Mouse (Mus musculus) heart, postnatal 4 days (tissue): ENCODE measurements around the gene S1pr3. TPM values are rescaled to one million over a fixed set of nuclear protein-coding genes. Genes with fewer than 3 reads are reported as not detected.

Experiments used
- DNase-seq: peaks from one replicate; pipeline ENCODE4 v3.0.0; 2021
- total RNA-seq, 2 experiments: library from RNA; stranded (reverse); gene quantifications; 2 replicates each; pipeline ENCODE4 v1.2.3; 2021

S1pr3 gene
- total RNA-seq, 2 experiments from 2014 or later: 22.9 to 23.2 TPM

DNA sequence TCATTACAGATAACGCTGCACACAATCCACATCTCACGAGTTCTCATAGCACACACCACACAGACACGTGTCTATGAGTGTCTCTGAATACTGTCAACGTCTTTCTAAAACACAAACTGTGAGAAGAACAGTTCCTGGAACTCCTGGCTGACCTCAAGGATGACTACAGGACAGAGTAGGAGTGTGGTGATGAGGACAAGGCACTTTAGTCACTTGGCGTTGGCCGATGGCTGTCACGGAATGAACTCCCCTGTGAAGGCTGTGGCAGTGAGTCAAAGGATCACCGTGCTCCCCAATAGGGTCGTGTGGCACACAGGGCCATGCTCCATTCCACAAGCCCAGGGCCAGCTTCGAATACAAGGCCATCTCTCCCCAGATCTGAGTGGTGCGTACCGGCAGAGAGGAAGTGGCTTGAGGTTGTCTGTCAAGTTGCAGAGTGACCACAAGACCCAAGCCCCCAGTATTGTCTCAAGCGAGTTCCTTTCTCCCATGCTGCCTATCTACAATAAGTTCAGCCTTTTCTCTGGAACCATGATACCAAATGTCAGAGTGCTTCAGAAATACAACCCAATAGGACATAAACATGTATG lies 2.6 kb upstream of the S1pr3 start:
- DNase-seq: no peak

DNA sequence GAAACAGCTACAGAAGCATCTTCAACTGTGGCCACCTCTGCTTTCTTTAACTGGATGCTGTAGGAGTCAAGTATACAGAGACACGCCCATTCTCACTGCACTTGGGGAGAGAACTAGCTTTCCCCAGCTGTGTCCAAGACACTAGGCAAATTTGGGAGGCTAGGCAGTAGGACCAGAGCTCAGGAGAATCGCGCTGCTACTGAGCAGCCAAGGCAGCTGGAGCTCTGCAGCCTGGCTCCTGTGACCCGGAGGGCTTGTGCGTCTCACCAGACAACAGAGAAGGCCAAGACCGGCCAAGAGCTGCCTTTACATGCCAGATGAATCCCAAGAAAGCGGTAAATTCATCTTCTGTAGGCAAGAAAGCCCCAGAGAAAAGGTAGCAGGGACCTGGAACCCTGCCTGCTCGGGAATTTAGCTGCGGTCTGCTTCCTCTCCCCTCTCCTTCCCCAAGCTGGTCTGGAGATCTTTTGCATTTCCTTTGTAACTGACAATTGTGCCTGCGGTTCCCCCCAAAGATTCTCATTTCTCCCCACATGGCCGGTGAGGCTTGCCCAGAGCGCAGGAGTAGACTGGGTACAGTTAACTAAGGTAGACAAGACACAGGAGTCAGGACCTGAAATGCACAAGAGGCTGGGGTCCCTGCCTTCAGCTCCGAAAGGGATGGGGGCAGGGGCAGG lies 760 bp upstream of the S1pr3 start:
- no peak for DNase-seq

DNA sequence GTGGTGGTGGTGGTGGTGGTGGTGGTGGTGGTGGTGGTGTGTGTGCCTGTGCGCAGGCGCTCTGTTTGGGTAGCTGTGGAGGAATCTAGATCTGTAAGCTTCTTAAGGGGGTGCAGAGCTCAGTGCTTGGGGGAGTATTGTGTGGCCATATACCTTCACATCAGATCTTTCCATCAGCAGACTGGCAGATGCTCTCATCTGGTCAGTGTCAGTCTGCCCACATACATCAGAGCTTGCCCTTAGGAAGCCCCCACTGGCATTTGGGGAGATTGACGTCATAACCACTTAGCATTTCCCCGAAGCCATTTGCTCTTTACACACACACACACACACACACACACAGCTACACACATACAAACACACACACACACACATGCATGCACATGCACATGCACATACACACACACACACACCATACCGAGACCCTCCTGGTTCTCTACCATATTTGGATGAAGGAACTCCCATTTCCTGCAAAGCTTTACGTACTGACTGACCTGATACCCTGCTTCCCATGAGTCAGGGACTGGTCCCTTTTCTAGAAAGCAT lies 1.6 kb downstream of the S1pr3 start:
- no peak for DNase-seq

DNA sequence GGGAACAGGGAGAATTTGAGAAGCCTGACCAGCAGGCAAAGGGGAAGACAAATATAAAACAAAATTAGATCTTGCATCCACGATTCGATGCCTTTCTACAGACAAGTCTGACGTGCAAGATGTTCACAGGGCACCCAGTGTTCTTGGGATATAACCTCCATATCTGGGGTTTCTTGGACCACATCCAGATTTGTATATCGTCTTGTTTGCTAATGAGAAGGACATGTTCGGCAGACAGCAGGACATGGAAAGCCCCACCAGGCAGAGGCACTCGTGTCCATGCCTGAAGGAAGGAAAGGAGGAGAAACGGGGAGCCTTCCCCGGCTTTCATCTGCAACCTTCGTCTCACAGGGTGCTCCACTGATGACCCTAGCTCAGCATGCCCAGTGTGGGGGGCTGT lies 2.8 kb downstream of the S1pr3 start:
- no peak for DNase-seq

DNA sequence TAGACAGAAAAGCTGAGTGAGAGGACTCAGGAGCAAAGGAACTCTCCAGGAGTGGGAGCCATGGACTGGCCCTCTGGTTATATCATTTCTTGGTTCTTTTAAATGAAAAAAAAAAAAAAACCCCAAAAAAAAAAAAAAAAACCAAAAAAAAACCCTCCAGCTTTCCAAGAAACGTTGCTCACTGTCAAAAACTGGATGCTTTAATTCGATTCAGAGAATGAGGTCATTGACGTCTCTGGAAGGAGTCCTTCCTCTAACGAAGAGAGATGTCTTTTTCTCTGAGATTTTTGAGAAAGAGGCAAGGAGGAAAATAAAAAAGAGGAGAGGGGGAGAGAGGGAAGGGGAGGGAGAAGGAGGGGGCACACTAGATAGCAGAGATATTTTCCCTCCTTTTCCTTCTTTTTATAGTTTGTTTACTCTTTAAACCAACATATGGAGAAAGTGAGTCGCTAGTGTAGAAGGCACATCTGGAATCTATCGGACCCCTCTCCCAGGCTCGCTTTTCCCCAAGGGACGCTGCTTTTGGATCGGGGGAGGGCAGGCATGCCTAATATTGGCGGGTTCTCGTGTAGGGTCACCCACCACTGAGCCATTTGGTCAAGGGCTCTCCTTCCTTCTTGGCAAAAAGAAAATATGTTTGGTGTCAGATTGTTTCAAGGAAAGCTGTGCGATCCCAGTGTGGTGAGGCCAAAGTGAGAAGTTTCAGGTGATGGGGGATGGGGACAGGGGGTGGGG lies 3.4 kb downstream of the S1pr3 start:
- peak; percentile 44 for DNase-seq

DNA sequence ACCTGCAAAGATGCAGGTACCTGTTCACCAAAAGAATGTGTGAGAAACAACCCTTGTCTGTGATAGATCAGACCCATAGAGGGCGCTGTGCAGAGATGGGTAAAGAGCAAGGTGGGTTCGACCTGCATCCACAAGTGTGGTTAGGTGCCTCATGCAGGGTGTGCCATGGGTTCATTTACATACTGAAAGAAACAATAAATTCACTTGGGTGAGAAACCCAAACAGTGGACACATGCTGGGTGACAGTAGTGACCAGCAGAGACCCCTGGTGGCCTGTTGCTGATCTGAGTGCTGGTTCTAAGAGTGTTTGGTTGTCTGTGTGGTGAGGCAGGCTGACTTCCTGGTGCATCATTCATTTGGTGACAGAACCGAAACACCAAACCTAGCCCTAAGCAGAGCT lies 5.0 kb downstream of the S1pr3 start:
- peak; percentile 56 for DNase-seq

DNA sequence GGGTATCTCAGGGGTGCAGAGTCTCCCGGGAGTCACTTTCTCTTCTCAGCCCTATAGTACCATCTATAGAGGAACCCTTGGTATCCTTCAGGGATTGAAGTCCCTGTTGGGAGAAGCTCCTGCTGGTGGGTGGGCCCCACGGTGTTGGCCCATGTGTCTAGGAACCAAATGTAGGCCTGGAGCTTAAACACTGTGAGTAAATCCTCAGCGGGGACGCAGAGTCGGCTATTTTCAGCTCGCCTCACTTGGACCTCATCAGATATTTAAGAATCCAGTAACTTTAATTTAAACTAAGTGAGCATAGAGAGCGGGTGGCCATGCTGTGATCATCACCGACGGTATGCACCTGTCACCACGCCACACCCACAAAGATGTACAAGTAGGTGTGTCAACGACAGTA lies 8.3 kb downstream of the S1pr3 start:
- no peak for DNase-seq

DNA sequence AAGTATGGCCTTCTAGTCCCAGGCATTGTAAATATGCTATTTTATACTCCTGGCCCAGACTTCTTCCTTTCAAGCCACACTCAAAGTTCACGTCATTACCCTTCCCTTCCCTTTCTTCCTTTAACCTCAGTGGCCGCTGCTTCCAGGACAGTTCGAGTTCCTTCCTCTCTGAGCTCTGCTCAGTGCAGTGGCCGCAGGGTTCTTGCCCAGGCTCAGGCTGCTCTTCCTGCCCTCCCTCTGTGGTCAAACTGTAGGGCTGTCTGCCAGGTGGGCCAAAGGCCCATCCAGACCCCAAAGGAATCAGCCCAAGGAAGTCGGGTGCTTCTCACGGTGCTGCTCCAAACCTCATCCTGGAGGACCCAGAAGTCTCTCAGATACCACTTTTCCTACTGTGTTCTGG lies 9.4 kb downstream of the S1pr3 start:
- peak; percentile 45 for DNase-seq

DNA sequence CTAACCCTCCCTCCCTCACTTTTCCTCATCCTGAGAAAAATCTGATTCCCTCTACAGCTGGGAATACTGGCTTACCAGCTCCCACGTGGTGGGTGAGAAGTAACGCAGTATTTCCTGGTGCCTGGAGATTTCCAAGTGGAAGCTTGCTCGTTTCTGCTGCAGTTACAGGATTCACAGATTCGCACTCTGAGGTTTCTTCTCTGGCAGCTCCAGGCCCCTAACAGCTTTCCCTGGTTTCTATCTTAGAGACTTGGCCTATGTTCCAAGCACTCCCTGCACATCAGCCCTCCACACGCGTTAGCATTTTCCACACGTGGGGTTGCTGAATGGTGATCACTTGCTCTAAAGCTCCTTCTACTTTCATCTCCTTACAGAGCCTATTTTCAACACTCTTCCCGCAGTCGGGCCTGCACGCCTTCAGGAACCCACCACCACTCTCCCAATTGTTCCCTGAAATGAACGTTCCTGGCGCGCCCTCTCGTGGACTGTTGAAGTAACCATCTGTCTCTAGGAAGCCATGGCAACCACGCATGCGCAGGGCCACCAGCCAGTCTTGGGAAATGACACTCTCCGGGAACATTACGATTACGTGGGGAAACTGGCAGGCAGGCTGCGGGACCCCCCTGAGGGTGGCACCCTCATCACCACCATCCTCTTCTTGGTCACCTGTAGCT lies 10.0 kb downstream of the S1pr3 start:
- DNase-seq: peak; percentile 97

DNA sequence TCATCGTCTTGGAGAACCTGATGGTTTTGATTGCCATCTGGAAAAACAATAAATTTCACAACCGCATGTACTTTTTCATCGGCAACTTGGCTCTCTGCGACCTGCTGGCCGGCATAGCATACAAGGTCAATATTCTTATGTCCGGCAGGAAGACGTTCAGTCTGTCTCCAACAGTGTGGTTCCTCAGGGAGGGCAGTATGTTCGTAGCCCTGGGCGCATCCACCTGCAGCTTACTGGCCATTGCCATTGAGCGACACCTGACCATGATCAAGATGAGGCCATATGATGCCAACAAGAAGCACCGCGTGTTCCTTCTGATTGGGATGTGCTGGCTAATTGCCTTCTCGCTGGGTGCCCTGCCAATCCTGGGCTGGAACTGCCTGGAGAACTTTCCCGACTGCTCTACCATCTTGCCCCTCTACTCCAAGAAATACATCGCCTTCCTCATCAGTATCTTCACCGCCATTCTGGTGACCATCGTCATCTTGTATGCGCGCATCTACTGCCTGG lies 10.6 kb downstream of the S1pr3 start:
- no peak for DNase-seq

DNA sequence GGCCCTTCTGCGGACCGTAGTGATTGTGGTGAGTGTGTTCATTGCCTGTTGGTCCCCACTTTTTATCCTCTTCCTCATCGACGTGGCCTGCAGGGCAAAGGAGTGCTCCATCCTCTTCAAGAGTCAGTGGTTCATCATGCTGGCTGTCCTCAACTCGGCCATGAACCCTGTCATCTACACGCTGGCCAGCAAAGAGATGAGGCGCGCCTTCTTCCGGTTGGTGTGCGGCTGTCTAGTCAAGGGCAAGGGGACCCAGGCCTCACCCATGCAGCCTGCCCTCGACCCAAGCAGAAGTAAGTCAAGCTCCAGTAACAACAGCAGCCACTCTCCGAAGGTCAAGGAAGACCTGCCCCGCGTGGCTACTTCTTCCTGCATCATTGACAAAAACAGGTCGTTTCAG lies 11.1 kb downstream of the S1pr3 start:
- no peak for DNase-seq

DNA sequence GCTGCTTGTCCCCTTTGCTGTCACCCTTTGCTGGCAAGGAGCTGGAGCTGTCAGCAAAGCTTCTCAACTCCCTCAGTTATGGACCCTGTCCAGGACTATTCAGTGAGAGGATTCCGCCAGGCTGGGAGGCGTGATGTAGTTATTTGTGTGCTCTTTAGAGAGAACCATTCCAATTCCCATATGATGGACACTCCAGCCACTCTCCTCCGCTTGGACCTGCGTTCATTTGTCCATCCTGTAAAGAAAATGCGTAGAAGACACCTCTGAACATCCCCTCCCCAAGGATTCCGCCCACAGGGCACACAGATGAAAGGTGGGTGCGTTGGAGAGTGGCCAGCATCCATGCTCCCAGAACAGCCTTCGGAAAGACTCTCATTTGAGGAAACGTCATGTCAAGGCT lies 12.4 kb downstream of the S1pr3 start:
- DNase-seq: no peak

DNA sequence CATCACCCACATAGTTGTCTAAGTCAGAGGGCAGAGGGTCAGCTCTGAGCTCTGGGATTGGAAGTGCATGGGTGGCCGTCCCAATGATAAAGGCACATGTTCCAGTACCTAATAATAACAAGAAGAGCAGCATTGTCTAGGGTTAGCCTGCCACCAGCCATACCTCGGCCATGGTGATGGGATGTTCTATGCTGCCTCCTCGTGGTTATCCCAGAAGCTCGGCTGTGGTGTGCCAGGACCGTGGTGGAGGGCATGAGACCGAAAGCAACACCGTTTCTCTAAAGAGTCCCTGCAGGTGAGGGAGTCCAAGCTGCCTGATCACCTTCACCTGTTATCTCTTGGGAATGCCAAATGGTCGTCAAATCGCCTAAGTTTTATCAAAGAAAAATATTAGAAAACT lies 15.2 kb downstream of the S1pr3 start:
- no peak for DNase-seq

DNA sequence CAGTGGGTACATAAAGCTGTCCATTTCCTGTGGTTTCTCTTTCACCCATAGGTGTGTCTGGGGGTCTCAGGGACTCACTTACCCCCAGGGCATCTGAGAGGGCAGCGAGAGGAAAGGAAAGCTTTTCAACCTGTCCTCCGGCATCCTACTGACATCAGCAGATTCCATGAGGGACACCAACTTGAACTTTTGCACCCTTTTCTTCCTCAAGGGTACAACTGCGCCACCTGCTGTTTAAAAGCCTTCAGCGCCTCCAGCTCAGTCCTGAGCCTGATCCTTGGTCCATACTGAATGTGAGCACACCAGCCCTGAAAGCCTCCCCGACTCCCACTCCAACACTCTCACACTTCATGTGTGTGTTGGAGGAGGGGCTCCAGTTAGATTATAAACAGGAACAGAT lies 16.2 kb downstream of the S1pr3 start:
- DNase-seq: peak; percentile 84

DNA sequence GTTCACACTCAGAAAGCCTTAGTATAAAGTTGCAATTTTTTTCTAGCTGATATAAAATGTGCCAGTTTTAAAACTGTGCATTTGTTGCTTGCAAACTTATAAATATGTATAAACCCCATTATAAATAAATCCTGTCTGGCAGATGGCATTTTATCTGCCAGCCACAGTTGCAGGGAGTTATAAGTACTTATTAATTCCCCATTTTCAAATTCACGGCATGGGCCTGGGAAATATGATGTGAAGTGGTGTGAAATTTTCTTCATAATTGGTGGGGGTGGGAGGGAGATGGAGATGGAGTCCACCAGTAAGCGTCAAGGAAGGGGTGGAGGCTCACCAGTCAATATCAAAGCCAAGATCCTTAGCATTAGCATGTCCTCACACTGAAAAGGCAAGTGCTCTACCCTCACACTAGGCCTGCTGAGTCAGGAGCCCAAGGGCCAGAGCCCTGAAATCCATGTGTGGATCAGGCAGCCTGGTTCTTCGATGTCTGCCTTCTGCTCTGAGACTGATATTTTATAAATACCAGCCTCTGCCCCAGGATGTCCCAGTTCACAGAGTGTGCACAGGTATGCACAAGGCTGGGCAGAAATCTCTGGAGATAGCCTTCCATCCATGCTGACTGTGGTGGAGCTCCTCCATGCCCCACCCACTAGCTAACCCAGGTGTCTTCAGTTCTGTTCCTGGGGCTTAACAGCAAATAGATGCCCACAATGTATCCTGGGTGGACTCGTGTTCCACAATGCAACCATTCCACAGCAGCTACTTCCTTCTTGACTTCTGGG lies 17.4 kb downstream of the S1pr3 start:
- no peak for DNase-seq

DNA sequence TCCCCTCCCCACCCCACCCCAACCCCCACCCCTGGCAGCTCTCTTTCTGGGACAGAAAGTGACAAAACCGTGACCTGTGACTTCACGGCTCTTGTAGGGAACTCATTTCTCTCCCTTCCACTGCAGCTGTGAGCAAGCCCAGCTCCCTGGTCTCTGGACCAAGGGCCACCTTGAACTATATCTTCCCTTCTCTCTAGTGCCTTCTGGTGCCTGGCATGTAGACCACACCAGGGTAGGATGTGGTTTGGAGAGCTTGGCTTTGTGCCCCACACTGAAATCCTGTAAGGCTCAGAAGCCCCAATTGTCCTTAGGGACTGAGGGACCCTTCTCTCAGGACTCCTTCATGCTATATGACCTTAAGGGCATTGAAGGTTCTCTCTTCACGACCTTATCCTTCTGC lies 24.9 kb downstream of the S1pr3 start:
- DNase-seq: no peak

DNA sequence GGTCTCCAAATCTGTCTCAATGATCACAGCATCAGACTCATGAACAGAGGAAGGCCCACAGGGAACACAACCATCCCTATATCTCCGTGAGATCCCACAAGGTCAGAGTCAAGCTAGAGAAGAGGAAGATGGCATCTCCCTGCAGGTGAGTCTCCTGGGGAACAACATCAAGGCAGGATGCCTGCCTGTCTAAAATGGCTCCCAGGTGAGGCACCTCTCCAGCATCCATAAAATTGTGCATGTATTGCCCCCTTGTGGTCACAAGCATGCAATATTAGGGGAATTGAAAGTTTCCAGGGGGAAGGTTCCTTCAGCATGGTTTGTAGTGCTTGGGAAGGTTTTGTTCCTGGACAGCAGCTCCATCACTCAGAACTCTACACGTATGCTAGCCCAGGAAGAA lies 26.0 kb downstream of the S1pr3 start:
- no peak for DNase-seq

DNA sequence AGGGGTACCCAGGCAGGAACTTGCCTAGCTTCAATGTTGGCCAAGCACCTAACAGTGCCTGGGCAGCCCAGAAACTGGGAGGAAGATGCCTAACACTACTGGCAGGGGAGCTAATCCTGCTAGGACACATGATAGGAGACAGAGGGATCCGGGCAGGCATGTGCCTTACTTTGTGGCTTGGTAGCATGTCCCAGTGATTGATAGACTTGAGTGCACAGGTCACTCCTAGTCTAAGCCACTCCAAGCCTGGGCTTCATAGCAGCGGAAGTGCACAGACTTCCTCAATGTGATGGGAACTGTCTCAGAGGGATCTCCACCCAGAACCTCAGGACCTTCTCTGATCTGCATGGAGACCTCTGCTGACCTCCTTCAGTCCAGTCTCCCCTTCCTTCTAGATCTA lies 26.7 kb downstream of the S1pr3 start:
- DNase-seq: no peak

DNA sequence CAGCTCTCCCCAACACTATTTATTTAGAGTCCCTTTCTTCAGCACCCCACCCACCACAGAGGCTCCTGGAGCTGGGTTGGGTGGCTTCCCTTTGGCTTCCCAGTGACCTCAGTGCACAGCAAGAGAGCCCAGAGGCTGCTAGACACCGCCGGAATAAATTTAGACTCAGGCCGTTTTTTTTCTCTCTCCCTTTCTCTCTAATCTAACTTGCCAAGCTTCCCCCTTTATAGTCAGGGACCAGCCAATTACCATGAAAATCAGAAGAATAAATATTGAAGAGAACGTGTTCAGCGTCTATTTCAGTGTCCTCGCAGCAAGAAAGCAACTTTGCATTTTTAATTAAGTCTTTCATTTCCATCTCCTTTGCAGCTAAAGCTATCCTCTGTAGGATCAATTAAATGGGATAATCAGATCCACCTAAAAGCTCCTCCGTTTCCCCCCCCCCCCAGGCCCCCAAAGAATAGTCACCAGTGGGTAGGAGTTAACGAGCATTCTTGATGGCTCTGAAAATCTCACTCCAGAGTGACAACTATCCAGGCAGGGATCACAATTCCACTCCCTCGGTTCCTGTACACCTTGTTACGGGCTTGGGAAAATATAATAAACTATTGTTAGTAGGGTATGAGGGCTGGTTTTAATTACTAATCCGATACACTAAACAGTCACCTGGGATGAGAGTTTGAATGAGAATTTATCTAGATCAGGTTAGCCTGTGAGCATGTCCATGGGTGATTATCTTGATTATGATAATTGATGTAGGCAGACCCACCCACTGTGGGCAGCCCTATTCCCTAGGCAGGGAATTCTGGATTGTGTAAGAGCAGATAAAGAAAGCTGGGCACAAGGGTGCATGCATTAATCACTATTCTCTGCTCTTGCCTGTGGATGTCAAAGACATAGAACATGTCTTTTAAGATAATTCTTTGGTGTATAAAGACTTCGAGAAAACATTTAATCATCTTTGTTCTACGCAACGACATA lies 29.0 kb downstream of the S1pr3 start:
- no peak for DNase-seq

DNA sequence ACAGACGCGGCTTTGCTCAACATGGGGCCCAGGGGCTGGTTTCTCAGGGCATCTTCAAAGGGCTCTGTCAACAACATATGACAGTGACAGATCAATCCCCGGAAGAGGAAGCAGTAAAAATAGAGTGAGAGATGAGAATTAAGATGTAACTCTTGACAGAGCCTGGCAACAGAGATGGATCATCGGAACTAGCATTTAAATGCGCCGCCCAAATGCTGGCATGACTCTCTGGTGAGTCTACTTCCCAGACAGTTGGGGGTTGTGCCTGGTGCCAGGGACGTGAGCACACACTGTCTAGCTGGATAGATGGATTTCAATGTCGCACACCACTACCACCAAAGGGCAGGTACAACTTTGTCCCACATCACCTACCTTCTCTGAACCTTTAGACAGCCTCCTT lies 34.5 kb downstream of the S1pr3 start:
- DNase-seq: no peak

DNA sequence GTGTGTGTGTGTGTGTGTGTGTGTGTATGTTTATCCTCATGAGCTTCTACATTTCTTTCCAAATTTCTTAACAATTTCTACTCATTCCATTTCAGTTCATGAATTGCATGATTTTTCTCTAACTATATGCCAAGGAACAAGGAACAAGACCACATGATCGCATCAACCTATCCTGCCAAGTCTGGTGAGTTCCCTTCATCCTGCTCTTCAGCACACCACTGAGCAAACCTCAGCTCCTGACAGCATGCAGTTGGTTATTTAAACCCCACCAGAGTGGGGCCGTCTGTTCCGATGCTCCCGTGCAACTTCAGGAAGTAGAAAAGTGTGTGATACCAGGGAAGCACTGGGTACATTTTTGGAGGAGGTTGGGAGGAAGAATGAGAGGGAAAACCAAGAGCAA lies 38.1 kb downstream of the S1pr3 start:
- DNase-seq: no peak
